Mouse (Mus musculus): Measurements from ENCODE around the gene Zdhhc12.
"Not testable (repeated sequence)": the region's sequence is repeated elsewhere in the genome, so short reads cannot be mapped to it uniquely, and the experiment has no call there.

Zdhhc12 gene

GRCm38 (mm10) chr2:30063235-30063634 is 30.2 kb downstream of the Zdhhc12 start:
- DNase-seq, result no peak

- peak; percentile 70 to 87 for DNase-seq
Observed at GRCm38 (mm10) chr2:30062249-30063093, 31.0 kb downstream of the Zdhhc12 start.

GRCm38 (mm10) chr2:30061215-30062166 is 32.0 kb downstream of the Zdhhc12 start:
- peak; percentile 39 to 67 for DNase-seq

- DNase-seq, result no peak
Observed at GRCm38 (mm10) chr2:30058418-30058817, 35.0 kb downstream of the Zdhhc12 start.

GRCm38 (mm10) chr2:30057223-30057904 is 36.1 kb downstream of the Zdhhc12 start, which contains the start of gene Set:
Set (plus strand) TSS chr2:30057378.
- DNase-seq, result peak in 1 of 2 experiments; percentile 59

GRCm38 (mm10) chr2:30056736-30057135 is 36.7 kb downstream of the Zdhhc12 start:
- DNase-seq, result no peak

DNA sequence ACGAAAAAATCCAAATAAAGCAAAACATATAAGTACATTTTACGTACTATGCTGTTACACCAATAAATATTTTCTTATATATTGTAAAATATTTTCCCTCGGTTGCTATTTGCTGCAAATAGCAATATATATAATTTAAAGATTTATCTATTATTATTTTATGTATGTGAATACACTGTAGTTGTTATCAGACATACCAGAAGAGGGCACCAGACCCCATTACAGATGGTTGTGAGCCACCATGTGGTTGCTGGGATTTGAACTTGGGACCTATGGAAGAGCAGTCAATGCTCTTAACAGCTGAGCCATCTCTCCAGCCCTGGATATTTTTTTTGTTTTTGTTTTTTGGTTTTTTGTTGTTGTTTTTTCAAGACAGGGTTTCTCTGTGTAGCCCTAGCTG is 38.1 kb downstream of the Zdhhc12 start:
- DNase-seq, result not testable (repeated sequence)

DNA sequence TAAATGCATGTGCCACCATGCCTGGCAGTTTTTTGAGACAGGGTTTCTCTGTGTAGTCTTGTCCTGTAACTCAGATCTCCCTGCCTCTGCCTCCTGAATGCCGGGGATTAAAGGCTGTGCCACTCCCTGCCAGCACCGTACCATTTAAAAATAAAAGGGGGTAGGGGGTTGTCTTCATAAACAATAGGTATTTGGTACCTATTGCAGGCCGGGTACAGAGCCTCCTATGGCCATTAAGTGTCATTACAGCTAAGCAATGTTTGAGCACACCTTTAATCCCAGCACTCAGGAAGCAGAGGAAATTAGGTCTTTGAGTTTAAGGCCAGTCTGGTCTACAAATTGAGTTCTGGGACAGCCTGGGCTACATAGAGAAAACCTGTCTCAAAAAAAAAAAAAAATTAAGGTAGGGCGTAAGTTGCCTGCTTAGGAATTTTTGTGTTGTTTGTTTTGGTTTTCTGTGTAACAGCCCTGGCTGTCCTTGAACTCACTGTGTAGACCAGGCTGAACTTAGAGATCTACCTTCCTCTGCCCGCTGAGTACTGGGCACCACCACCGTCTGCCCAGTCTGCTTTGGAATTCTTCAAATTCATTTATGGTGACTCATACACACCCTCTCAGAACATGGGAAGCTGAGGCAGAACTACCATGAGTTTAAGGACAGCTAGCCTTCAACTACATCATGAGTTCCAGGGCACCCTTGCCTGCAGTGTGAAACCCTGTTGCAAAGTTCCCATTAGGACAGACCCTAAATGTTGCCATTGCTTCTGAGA is 41.3 kb downstream of the Zdhhc12 start:
- DNase-seq, result no peak

DNA sequence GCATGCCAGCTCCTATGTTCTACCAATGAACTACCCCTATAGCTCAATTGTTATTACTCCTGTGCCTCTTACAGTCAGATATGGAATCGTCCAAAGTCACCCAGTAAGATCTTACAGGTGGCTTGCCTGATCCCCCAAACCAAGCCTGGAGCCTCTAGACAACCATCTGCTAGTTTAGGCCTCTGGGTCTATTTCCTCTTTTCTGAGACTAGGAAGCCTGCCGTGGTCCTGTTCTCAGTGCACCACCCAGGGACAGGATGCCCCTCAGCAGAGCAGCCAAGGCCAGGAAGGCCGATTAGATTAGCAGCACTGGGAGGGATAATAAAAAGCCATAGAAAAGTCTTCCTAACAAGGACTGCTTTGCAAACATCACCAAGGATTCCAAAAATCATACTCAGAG is 43.6 kb downstream of the Zdhhc12 start:
- DNase-seq, result no peak

DNA sequence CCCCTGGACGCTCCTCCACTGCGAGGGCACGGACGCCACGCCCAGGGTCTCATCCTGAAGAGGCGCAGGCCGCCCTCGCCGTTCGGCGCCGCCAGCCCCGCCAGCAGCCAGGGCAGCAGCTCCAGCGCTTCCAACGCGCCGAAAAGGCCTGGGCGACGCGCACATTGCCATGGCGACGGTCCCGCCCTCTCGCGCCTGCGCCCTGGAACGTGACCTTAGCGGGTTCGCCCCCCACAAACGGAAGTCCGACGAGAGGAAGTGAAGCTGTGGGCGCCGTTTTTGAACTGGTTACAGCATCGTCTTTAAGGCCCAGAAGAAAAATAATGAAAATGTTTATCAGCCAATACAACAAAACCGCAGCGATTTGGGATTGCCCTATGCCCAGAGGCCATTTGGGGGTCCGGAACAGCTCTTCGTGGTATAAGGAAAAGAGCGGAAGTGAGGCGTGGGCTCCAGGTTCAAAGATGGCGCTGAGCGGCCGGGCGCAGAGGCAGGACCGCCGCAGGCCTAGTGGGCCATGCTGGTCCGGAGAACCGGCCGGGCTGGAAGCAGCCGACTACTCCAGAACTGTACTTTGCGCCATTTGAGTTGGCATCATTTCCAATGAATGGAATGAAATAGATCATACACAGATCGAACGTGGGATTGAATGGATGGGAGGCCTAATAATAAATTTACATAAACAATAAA is 44.6 kb downstream of the Zdhhc12 start, which contains the start of gene Wdr34:
TSS of gene Wdr34 (minus strand) at position 183 of the 690 bp plus-strand sequence.
- DNase-seq, result peak; percentile 98

DNA sequence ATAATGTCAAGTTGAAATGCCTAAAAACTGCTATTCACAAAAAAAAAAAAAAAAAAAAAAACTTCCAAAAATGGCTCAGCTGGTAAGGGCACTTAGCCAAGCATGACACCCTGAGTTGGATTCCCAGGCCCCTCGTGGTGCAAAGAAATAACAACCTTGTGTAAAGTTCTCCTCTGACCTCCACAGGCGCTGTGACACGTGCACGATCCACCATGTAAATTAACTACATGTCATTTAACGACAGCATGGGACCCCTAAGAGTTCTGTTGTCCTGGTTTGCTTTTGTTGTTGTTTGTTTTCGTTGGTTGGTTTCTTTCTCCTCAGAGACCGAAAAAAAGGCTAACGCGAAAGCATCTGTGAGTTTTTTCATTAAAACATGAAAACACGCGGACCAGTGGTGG is 45.3 kb downstream of the Zdhhc12 start:
- no peak for DNase-seq

- DNase-seq, result peak in 1 of 2 experiments; percentile 62
Observed at GRCm38 (mm10) chr2:30047127-30047526, 46.3 kb downstream of the Zdhhc12 start.

- no peak for DNase-seq
Observed at GRCm38 (mm10) chr2:30044550-30044949, 48.9 kb downstream of the Zdhhc12 start.

- peak; percentile 86 to 94 for DNase-seq
Observed at GRCm38 (mm10) chr2:30042445-30042844, 51.0 kb downstream of the Zdhhc12 start.

Measured in kidney, postnatal 25 days (tissue).